Mouse (Mus musculus) lung, adult 2 months (tissue): ENCODE data around the gene Capn6.

Experiments used
- CTCF ChIP-seq: fragments of 200-500 bp; IDR thresholded peaks from 2 replicates; pipeline ENCODE4 v1.5.1; 2011; ENCODE audit warnings: mild to moderate bottlenecking, low read length, control low read depth; ENCODE audit not compliant: insufficient read depth
- POLR2A ChIP-seq: fragments of 200-500 bp; IDR thresholded peaks from 2 replicates; pipeline ENCODE4 v1.6.1; 2011; ENCODE audit warnings: low read depth, mild to moderate bottlenecking, control low read depth, low read length, borderline replicate concordance; ENCODE audit errors: extremely low read depth

GRCm38 (mm10) chrX:143826521-143826920 is 693 bp downstream of the Capn6 start:
- no peak for TF ChIP-seq CTCF
- TF ChIP-seq POLR2A, result no peak
